Mouse (Mus musculus) liver, embryonic 11.5 days (tissue): ENCODE results near the gene Mrpl53. TPM values are rescaled to one million over a fixed set of nuclear protein-coding genes. Genes with fewer than 3 reads are reported as not detected.

Source experiments
- ATAC-seq: fragments of 200-750 bp; cut with Nextera tagmentation; replicated peaks from 2 replicates; pipeline ENCODE4 v1.8.0; 2017; ENCODE audit warnings: moderate number of reproducible peaks, mild to moderate bottlenecking, moderate TSS enrichment, moderate library complexity; ENCODE audit not compliant: low FRiP score
- DNase-seq: peaks from one replicate; pipeline ENCODE4 v3.0.0-alpha.2; 2017; ENCODE audit warnings: low spot score
- H3K27ac ChIP-seq: fragments of 300-500 bp; sonication (generic); 2 replicates; pipeline ENCODE4 v1.5.1; 2014; ENCODE audit warnings: mild to moderate bottlenecking, low read depth, low read length, control low read depth
- H3K27me3 ChIP-seq: fragments of 300-500 bp; sonication (generic); replicated peaks from 2 replicates; pipeline ENCODE4 v1.6.1; 2014; ENCODE audit warnings: low read length, mixed read lengths; ENCODE audit not compliant: control insufficient read depth, insufficient read depth
- H3K36me3 ChIP-seq: fragments of 300-500 bp; sonication (generic); 2 replicates; pipeline ENCODE4 v1.6.1; 2014; ENCODE audit warnings: mild to moderate bottlenecking, low read length, moderate library complexity, mixed read lengths; ENCODE audit not compliant: control insufficient read depth, insufficient read depth
- H3K4me1 ChIP-seq: fragments of 300-500 bp; sonication (generic); replicated peaks from 2 replicates; pipeline ENCODE4 v1.6.1; 2014; ENCODE audit warnings: low read length, mixed read lengths; ENCODE audit not compliant: control insufficient read depth, insufficient read depth
- H3K4me2 ChIP-seq: fragments of 300-500 bp; sonication (generic); 2 replicates; pipeline ENCODE4 v1.6.1; 2014; ENCODE audit warnings: mild to moderate bottlenecking, control low read depth, moderate library complexity
- H3K4me3 ChIP-seq: fragments of 300-500 bp; sonication (generic); 2 replicates; pipeline ENCODE4 v1.5.1; 2014; ENCODE audit warnings: low read depth, low read length, control low read depth
- H3K9ac ChIP-seq: fragments of 300-500 bp; sonication (generic); 2 replicates; pipeline ENCODE4 v1.6.1; 2014; ENCODE audit warnings: low read depth, low read length, control low read depth
- H3K9me3 ChIP-seq: fragments of 300-500 bp; sonication (generic); 2 replicates; pipeline ENCODE4 v1.6.1; 2016; ENCODE audit warnings: low read length, inconsistent platforms, mixed read lengths; ENCODE audit not compliant: control insufficient read depth
- WGBS: fragments of 180-500 bp; shearing (Covaris S2); extraction: QIAGEN DNeasy Blood & Tissue Kit; methylation state at CpG from one replicate; pipeline ENCODE4 v1.1.7; 2014; 5-methylcytosine and 5-hydroxymethylcytosine counted together
- polyA plus RNA-seq: library from polyadenylated mRNA; unstranded; fragments of >200 nt; fragmentation: Nextera tagmentation; extraction: Ambion mirVana; gene quantifications from 2 replicates; pipeline ENCODE4 v1.2.1, GENCODE M21; 2014

The Mrpl53 gene
- polyA plus RNA-seq, 1 experiment from 2014 or later = 115 TPM

- DNase-seq (no peak), ATAC-seq (no peak)
- WGBS = 60% methylated on average over 2 of the region's 2 CpGs
- H3K36me3 ChIP-seq = peaks cover 5% of the 10 kb centered on the region; the same call in 1 of the 2 replicates
- H3K9ac ChIP-seq = no peak overlapping the region
- H3K27me3 ChIP-seq = peaks cover 17% of the 10 kb centered on the region
- no peaks in the 10 kb centered on the region for H3K9me3 ChIP-seq
- H3K4me2 ChIP-seq = no peak overlapping the region
- peaks cover 7% of the 10 kb centered on the region for H3K4me1 ChIP-seq
- H3K27ac ChIP-seq = no peak overlapping the region
- no peak overlapping the region for H3K4me3 ChIP-seq
Measured at GRCm38 (mm10) chr6:83145209-83145608, 36.4 kb downstream of the Mrpl53 start.

- Histone ChIP-seq H3K9me3 (no peaks in the 10 kb centered on the region), H3K36me3 (peaks cover 5% of the 10 kb centered on the region; the same call in 1 of the 2 replicates), H3K4me1 (peaks cover 7% of the 10 kb centered on the region), H3K4me3 (no peak overlapping the region), H3K27me3 (peaks cover 17% of the 10 kb centered on the region), H3K27ac (no peak overlapping the region), H3K4me2 (no peak overlapping the region), H3K9ac (no peak overlapping the region)
- 61% methylated on average over 9 of the region's 9 CpGs for WGBS
- ATAC-seq (no peak), DNase-seq (no peak)
Measured at GRCm38 (mm10) chr6:83145805-83146204, 37.0 kb downstream of the Mrpl53 start.

- DNase-seq = no peak
- no peak for ATAC-seq
- WGBS = 60% methylated on average over 7 of the region's 7 CpGs
- Histone ChIP-seq H3K4me1 (peaks cover 5% of the 10 kb centered on the region), H3K4me2 (no peak overlapping the region), H3K9ac (no peak overlapping the region), H3K27ac (no peak overlapping the region), H3K9me3 (no peaks in the 10 kb centered on the region), H3K27me3 (peaks cover 9% of the 10 kb centered on the region), H3K36me3 (peaks cover 5% of the 10 kb centered on the region; the same call in 1 of the 2 replicates), H3K4me3 (no peak overlapping the region)
Measured at GRCm38 (mm10) chr6:83147280-83147679, 38.4 kb downstream of the Mrpl53 start.

- ATAC-seq = no peak
- DNase-seq = no peak
- Histone ChIP-seq H3K27ac (no peak overlapping the region), H3K36me3 (peaks cover 8% of the 10 kb centered on the region; the same call in 1 of the 2 replicates), H3K4me3 (no peak overlapping the region), H3K27me3 (peaks cover 24% of the 10 kb centered on the region), H3K9me3 (no peaks in the 10 kb centered on the region), H3K4me2 (no peak overlapping the region), H3K9ac (no peak overlapping the region), H3K4me1 (peaks cover 10% of the 10 kb centered on the region; the same call in 1 of the 2 replicates)
- WGBS = 33% methylated on average over 8 of the region's 8 CpGs
Measured at GRCm38 (mm10) chr6:83151721-83152120, 42.9 kb downstream of the Mrpl53 start.

- Histone ChIP-seq H3K4me3 (no peak overlapping the region), H3K4me2 (no peak overlapping the region), H3K27ac (no peak overlapping the region), H3K27me3 (peaks cover 24% of the 10 kb centered on the region), H3K9me3 (no peaks in the 10 kb centered on the region), H3K4me1 (peaks cover 10% of the 10 kb centered on the region; the same call in 1 of the 2 replicates), H3K36me3 (peaks cover 3% of the 10 kb centered on the region; the same call in 1 of the 2 replicates), H3K9ac (no peak overlapping the region)
- 88% methylated on average over 12 of the region's 12 CpGs for WGBS
- no peak for DNase-seq
- ATAC-seq = no peak
Measured at GRCm38 (mm10) chr6:83153038-83153437, 44.2 kb downstream of the Mrpl53 start.

- H3K36me3 ChIP-seq = 0 out of 2 replicates have a peak, but pooled peaks cover 3% of the 10 kb centered on the region
- DNase-seq (no peak), ATAC-seq (no peak)
- no peaks in the 10 kb centered on the region for H3K9me3 ChIP-seq
- H3K27ac ChIP-seq = no peak overlapping the region
- H3K27me3 ChIP-seq = peaks cover 24% of the 10 kb centered on the region
- H3K4me3 ChIP-seq = no peak overlapping the region
- no peak overlapping the region for H3K4me2 ChIP-seq
- peaks cover 10% of the 10 kb centered on the region; the same call in 1 of the 2 replicates for H3K4me1 ChIP-seq
- WGBS = 66% methylated on average over 5 of the region's 5 CpGs
- H3K9ac ChIP-seq = no peak overlapping the region; the same call in 1 of the 2 replicates
Measured at GRCm38 (mm10) chr6:83153485-83153884, 44.6 kb downstream of the Mrpl53 start.

GRCm38 (mm10) chr6:83155552-83156238 is 46.9 kb downstream of the Mrpl53 start:
- Histone ChIP-seq H3K4me2 (peak overlapping the region; percentile 87), H3K4me1 (peaks cover 10% of the 10 kb centered on the region; the same call in 1 of the 2 replicates), H3K27me3 (peaks cover 28% of the 10 kb centered on the region), H3K27ac (no peak overlapping the region), H3K9ac (peak overlapping the region; percentile 52), H3K4me3 (peak overlapping the region; percentile 39), H3K36me3 (0 out of 2 replicates have a peak, but pooled peaks cover 3% of the 10 kb centered on the region), H3K9me3 (no peaks in the 10 kb centered on the region)
- ATAC-seq (no peak), DNase-seq (no peak)
- WGBS = 12% methylated on average over 23 of the region's 23 CpGs

GRCm38 (mm10) chr6:83156259-83156684 is 47.4 kb downstream of the Mrpl53 start, which contains the start of the genes Wdr54 and 1700003E16Rik:
Gene Wdr54, minus strand, starts transcription at chr6:83156397.
Gene 1700003E16Rik, plus strand, starts transcription at chr6:83156404.
- Histone ChIP-seq H3K27ac (no peak within 1 kb of the TSS), H3K4me2 (peak within 1 kb of the TSS; percentile 87), H3K4me3 (peak within 1 kb of the TSS; percentile 39), H3K4me1 (peaks cover 8% of the 10 kb centered on the region; the same call in 1 of the 2 replicates), H3K27me3 (peaks cover 33% of the 10 kb centered on the region), H3K9me3 (no peaks in the 10 kb centered on the region), H3K9ac (peak within 1 kb of the TSS; percentile 52), H3K36me3 (0 out of 2 replicates have a peak, but pooled peaks cover 3% of the 10 kb centered on the region)
- peak; percentile 75 for DNase-seq
- WGBS = 2% methylated on average over 32 of the region's 32 CpGs
- peak; percentile 68; the same call in 1 of the 2 replicates for ATAC-seq
